Mouse (Mus musculus) embryonic facial prominence, embryonic 13.5 days (tissue): ENCODE results near the gene Lama4. TPM values are rescaled to one million over a fixed set of nuclear protein-coding genes. Genes with fewer than 3 reads are reported as not detected.

Experiments used
- ATAC-seq: fragments of 200-750 bp; cut with Nextera tagmentation; 2 replicates; pipeline ENCODE4 v1.8.0; 2017; ENCODE audit warnings: low read depth; ENCODE audit not compliant: insufficient number of reproducible peaks, insufficient read depth, low FRiP score, low TSS enrichment
- H3K27ac ChIP-seq: fragments of 300-500 bp; sonication (generic); 2 replicates; pipeline ENCODE4 v1.5.1; 2015; ENCODE audit warnings: moderate library complexity, mild to moderate bottlenecking, inconsistent platforms
- H3K27me3 ChIP-seq: fragments of 300-500 bp; sonication (generic); 2 replicates; pipeline ENCODE4 v1.6.1; 2015; ENCODE audit warnings: mild to moderate bottlenecking, inconsistent platforms
- H3K36me3 ChIP-seq: fragments of 300-500 bp; sonication (generic); 2 replicates; pipeline ENCODE4 v1.6.1; 2015; ENCODE audit warnings: mild to moderate bottlenecking, inconsistent platforms
- H3K4me1 ChIP-seq: fragments of 300-500 bp; sonication (generic); 2 replicates; pipeline ENCODE4 v1.6.1; 2015; ENCODE audit warnings: inconsistent platforms
- H3K4me2 ChIP-seq: fragments of 300-500 bp; sonication (generic); 2 replicates; pipeline ENCODE4 v1.6.1; 2015; ENCODE audit warnings: moderate library complexity, mild to moderate bottlenecking, inconsistent platforms
- H3K4me3 ChIP-seq: fragments of 300-500 bp; sonication (generic); 2 replicates; pipeline ENCODE4 v1.5.1; 2015; ENCODE audit warnings: mild to moderate bottlenecking, inconsistent platforms
- H3K9ac ChIP-seq: fragments of 300-500 bp; sonication (generic); 2 replicates; pipeline ENCODE4 v1.6.1; 2015; ENCODE audit warnings: mild to moderate bottlenecking, inconsistent platforms
- H3K9me3 ChIP-seq: fragments of 300-500 bp; sonication (generic); 2 replicates; pipeline ENCODE4 v1.6.1; 2016; ENCODE audit warnings: inconsistent platforms
- WGBS: fragments of 180-500 bp; shearing (Covaris S2); methylation state at CpG from one replicate; pipeline ENCODE4 v1.1.7; 2015; ENCODE audit warnings: mixed read lengths; 5-methylcytosine and 5-hydroxymethylcytosine counted together
- polyA plus RNA-seq: library from polyadenylated mRNA; unstranded; fragments of >200 nt; fragmentation: Nextera tagmentation; extraction: Ambion mirVana; gene quantifications from 2 replicates; pipeline ENCODE4 v1.2.1, GENCODE M21; 2015

The Lama4 gene
- polyA plus RNA-seq, 1 experiment from 2014 or later, result 72.6 TPM

- H3K4me3 ChIP-seq, result no peak overlapping the region
- no peaks in the 10 kb centered on the region for H3K27me3 ChIP-seq
- H3K9ac ChIP-seq, result no peak overlapping the region
- no peaks in the 10 kb centered on the region for H3K9me3 ChIP-seq
- no peak for ATAC-seq
- H3K27ac ChIP-seq, result no peak overlapping the region
- 48% methylated on average over 6 of the region's 6 CpGs for WGBS
- H3K4me2 ChIP-seq, result no peak overlapping the region
- peaks cover 54% of the 10 kb centered on the region for H3K36me3 ChIP-seq
- peaks cover 18% of the 10 kb centered on the region for H3K4me1 ChIP-seq
These were observed 64.2 kb downstream of the Lama4 start for GRCm38 (mm10) chr10:39029297-39030147.

GRCm38 (mm10) chr10:39030148-39030685, 64.9 kb downstream of the Lama4 start:
- ATAC-seq, result no peak; the same call in 1 of the 2 replicates
- Histone ChIP-seq H3K4me1 (peaks cover 18% of the 10 kb centered on the region), H3K27ac (no peak overlapping the region), H3K36me3 (peaks cover 54% of the 10 kb centered on the region), H3K4me2 (no peak overlapping the region), H3K9ac (no peak overlapping the region), H3K4me3 (no peak overlapping the region), H3K9me3 (no peaks in the 10 kb centered on the region), H3K27me3 (no peaks in the 10 kb centered on the region)
- WGBS, result 34% methylated on average over 14 of the region's 14 CpGs

DNA sequence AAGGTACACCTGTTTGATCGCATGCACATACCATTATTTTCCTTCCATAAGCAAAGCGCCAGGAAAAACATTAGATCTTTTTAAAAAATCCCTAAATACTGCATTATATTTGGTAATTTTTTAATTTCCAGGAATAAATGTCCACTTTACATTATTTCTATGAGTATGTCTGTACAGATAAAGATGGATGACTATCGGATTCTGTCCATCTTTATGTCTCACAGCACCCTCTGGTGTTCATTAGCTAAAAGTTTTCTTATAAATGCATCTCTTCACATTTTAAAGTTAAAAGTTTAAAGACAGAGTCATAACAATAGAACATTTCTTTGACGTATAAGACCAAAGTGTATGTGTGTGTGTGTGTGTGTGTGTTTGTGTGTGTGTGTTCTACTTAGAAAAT, 74.2 kb downstream of the Lama4 start:
- no peak for ATAC-seq
- H3K36me3 ChIP-seq, result peaks cover 52% of the 10 kb centered on the region
- no peaks in the 10 kb centered on the region for H3K27me3 ChIP-seq
- no peak overlapping the region for H3K4me2 ChIP-seq
- H3K27ac ChIP-seq, result no peak overlapping the region
- H3K9me3 ChIP-seq, result no peaks in the 10 kb centered on the region
- WGBS, result 50% methylated on average over 4 of the region's 4 CpGs
- H3K4me3 ChIP-seq, result no peak overlapping the region
- H3K9ac ChIP-seq, result no peak overlapping the region
- H3K4me1 ChIP-seq, result peaks cover 9% of the 10 kb centered on the region; the same call in 1 of the 2 replicates

DNA sequence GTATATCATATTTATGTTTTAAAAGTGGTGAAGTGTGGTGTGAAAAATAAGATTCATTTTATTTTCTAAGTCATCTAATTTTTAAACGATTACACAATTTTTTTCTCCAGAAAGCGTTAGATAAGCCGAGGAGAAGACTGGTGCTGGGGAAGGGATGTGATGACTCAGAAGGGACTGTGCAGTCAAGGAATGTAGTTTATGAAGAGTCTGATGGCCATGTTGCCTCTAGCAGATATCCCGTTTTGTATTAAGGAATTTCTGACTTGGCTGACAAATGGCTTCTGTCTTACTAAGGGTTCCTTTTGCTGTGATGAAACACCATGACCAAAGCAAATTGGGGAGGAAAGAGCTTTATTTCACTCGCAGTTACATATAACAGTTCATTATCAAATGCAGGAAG, 74.7 kb downstream of the Lama4 start:
- peaks cover 49% of the 10 kb centered on the region for H3K36me3 ChIP-seq
- no peaks in the 10 kb centered on the region for H3K9me3 ChIP-seq
- H3K4me2 ChIP-seq, result no peak overlapping the region
- 74% methylated on average over 5 of the region's 5 CpGs for WGBS
- H3K4me1 ChIP-seq, result peaks cover 9% of the 10 kb centered on the region; the same call in 1 of the 2 replicates
- H3K9ac ChIP-seq, result no peak overlapping the region
- no peaks in the 10 kb centered on the region for H3K27me3 ChIP-seq
- no peak overlapping the region for H3K4me3 ChIP-seq
- no peak overlapping the region for H3K27ac ChIP-seq
- no peak for ATAC-seq

GRCm38 (mm10) chr10:39044476-39044995, 79.2 kb downstream of the Lama4 start:
- 73% methylated on average over 3 of the region's 3 CpGs for WGBS
- H3K4me1 ChIP-seq, result peaks cover 9% of the 10 kb centered on the region; the same call in 1 of the 2 replicates
- peaks cover 62% of the 10 kb centered on the region for H3K36me3 ChIP-seq

GRCm38 (mm10) chr10:39045111-39045510, 79.8 kb downstream of the Lama4 start:
- H3K4me2 ChIP-seq, result no peak overlapping the region
- H3K4me1 ChIP-seq, result peaks cover 9% of the 10 kb centered on the region; the same call in 1 of the 2 replicates
- no peaks in the 10 kb centered on the region for H3K27me3 ChIP-seq
- no peak for ATAC-seq
- no peak overlapping the region for H3K9ac ChIP-seq
- no peak overlapping the region for H3K27ac ChIP-seq
- no peak overlapping the region for H3K4me3 ChIP-seq
- peaks cover 66% of the 10 kb centered on the region for H3K36me3 ChIP-seq
- WGBS, result 83% methylated on average over 1 of the region's 1 CpGs
- no peaks in the 10 kb centered on the region for H3K9me3 ChIP-seq

More at GRCm38 (mm10) chr10:39044476-39044995, 79.2 kb downstream of the Lama4 start:
- no peak overlapping the region for H3K9ac ChIP-seq
- H3K27me3 ChIP-seq, result no peaks in the 10 kb centered on the region
- no peak for ATAC-seq
- H3K9me3 ChIP-seq, result no peaks in the 10 kb centered on the region
- no peak overlapping the region for H3K4me2 ChIP-seq
- H3K27ac ChIP-seq, result no peak overlapping the region
- H3K4me3 ChIP-seq, result no peak overlapping the region

- Histone ChIP-seq H3K4me3 (no peak overlapping the region), H3K4me1 (peaks cover 9% of the 10 kb centered on the region; the same call in 1 of the 2 replicates), H3K36me3 (peaks cover 64% of the 10 kb centered on the region), H3K9ac (no peak overlapping the region), H3K4me2 (no peak overlapping the region), H3K27me3 (no peaks in the 10 kb centered on the region), H3K9me3 (no peaks in the 10 kb centered on the region), H3K27ac (no peak overlapping the region)
- WGBS, result 76% methylated on average over 10 of the region's 10 CpGs
- no peak for ATAC-seq
These were observed 82.5 kb downstream of the Lama4 start for GRCm38 (mm10) chr10:39047775-39048174.

GRCm38 (mm10) chr10:39049581-39050294, 84.4 kb downstream of the Lama4 start:
- Histone ChIP-seq H3K27ac (no peak overlapping the region), H3K9me3 (no peaks in the 10 kb centered on the region), H3K4me2 (no peak overlapping the region), H3K4me1 (no peaks in the 10 kb centered on the region), H3K9ac (no peak overlapping the region), H3K27me3 (no peaks in the 10 kb centered on the region), H3K4me3 (no peak overlapping the region), H3K36me3 (peaks cover 74% of the 10 kb centered on the region)
- WGBS, result 79% methylated on average over 8 of the region's 8 CpGs
- ATAC-seq, result no peak

DNA sequence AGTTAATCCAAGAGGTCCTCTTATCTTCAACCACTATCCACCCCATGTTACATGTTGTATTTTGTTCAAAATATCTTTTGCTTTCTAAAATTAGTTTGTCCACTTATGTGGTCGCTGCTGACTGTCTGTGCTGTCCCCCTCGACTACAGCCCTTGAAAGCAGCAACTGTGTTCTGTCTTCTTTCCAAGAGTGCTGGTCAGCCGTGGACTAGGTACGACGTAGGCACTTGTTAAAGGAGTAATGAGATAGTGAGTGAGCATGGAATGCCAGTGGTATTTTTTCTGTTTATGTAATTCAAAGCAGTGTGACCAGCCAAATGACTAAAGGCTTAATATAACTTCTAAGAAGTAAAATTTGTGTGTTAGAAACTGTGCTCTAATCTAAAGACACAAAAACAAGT, 90.7 kb downstream of the Lama4 start:
- H3K9me3 ChIP-seq, result no peaks in the 10 kb centered on the region
- H3K4me1 ChIP-seq, result no peaks in the 10 kb centered on the region
- no peak overlapping the region for H3K4me2 ChIP-seq
- H3K27ac ChIP-seq, result no peak overlapping the region
- H3K4me3 ChIP-seq, result no peak overlapping the region
- no peak overlapping the region for H3K9ac ChIP-seq
- H3K36me3 ChIP-seq, result peaks cover 75% of the 10 kb centered on the region
- ATAC-seq, result no peak
- no peaks in the 10 kb centered on the region for H3K27me3 ChIP-seq
- WGBS, result 89% methylated on average over 5 of the region's 5 CpGs

GRCm38 (mm10) chr10:39064732-39065131, 99.4 kb downstream of the Lama4 start:
- Histone ChIP-seq H3K9ac (no peak overlapping the region), H3K4me1 (no peaks in the 10 kb centered on the region), H3K9me3 (no peaks in the 10 kb centered on the region), H3K4me3 (no peak overlapping the region), H3K27ac (no peak overlapping the region), H3K4me2 (no peak overlapping the region), H3K36me3 (peaks cover 52% of the 10 kb centered on the region), H3K27me3 (no peaks in the 10 kb centered on the region)
- ATAC-seq, result no peak
- WGBS, result 91% methylated on average over 5 of the region's 5 CpGs

DNA sequence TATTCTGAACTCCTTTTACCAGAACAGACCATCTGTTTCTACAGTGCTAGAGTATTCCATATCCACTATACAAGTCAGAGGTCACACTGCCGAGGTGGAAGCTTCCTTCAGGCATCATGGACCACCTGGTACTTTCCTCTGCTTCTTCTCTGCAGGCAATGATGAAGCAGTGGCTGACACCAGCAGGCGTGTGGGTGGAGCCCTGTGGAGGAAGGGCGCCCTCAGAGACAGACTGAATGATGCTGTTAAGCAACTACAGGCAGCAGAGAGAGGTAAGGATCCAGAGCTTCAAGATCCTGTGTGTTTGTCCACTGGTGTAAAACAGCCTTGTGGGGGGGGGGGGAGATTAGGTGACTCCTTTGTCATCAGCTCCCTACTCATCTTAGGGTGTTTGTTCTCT, 100.1 kb downstream of the Lama4 start:
- no peak for ATAC-seq
- 69% methylated on average over 3 of the region's 3 CpGs for WGBS
- H3K9me3 ChIP-seq, result no peaks in the 10 kb centered on the region
- H3K9ac ChIP-seq, result no peak overlapping the region
- no peak overlapping the region for H3K27ac ChIP-seq
- peaks cover 56% of the 10 kb centered on the region for H3K36me3 ChIP-seq
- no peak overlapping the region for H3K4me3 ChIP-seq
- no peak overlapping the region for H3K4me2 ChIP-seq
- no peaks in the 10 kb centered on the region for H3K4me1 ChIP-seq
- H3K27me3 ChIP-seq, result no peaks in the 10 kb centered on the region
